8 mouse cellular contexts compared by ENCODE assay signal in genomic region chrX:48341141-48341540, GRCm38 (mm10). TPM values are rescaled to one million over a fixed set of nuclear protein-coding genes. Genes with fewer than 3 reads are reported as not detected.
DNase-seq lines count a peak whose midpoint lies in the region; ATAC-seq and TF ChIP-seq lines count a peak whose summit lies in the region.

Gene Bcorl1, plus strand, starts transcription at chrX:48341358.

- DNase-seq in left cerebral cortex, adult 2 months (ENCODE audit: extremely low spot score in 1 of 2, low spot score in 2 of 2) = peak in 1 of 2 experiments; percentile 9
- DNase-seq in left cerebral cortex, adult 9 months (ENCODE audit: low spot score in 2 of 2) = no peak
- peak; percentile 30 to 58 for DNase-seq in cerebellum, postnatal 10 days
- peak; percentile 23 to 36 for DNase-seq in gastrocnemius, postnatal 36 days
- DNase-seq in limb, embryonic 10.5 days (ENCODE audit: low spot score) = peak; percentile 63
- DNase-seq in midbrain, embryonic 10.5 days (ENCODE audit: low spot score) = peak; percentile 57

- H3K36me3 ChIP-seq in intestine, embryonic 15.5 days = no peaks in the 10 kb centered on the region
- H3K36me3 ChIP-seq in limb, embryonic 10.5 days = no peaks in the 10 kb centered on the region
- no peaks in the 10 kb centered on the region for H3K36me3 ChIP-seq in midbrain, embryonic 10.5 days
- no peaks in the 10 kb centered on the region for H3K36me3 ChIP-seq in testis, adult 2 months (ENCODE audit: control insufficient read depth, insufficient read depth, low read length)

- intact Hi-C loops in left cerebral cortex, adult 2 months (cut with DNase I) = loop anchor here (10.0 kb wide), 1 partner anchor 136 kb away; the partner anchor contains the start of gene Zdhhc9
- intact Hi-C loops in gastrocnemius, postnatal 36 days (cut with DNase I) = no loop called here

- H3K9ac ChIP-seq in intestine, embryonic 15.5 days = peak within 1 kb of the TSS; percentile 48

- no peak for TF ChIP-seq CTCF in left cerebral cortex, adult 2 months (IDR thresholded peaks at IDR 0.05)
- no peak for TF ChIP-seq CTCF in testis, adult 2 months (IDR thresholded peaks at IDR 0.05; ENCODE audit: control insufficient read depth, insufficient read depth, insufficient replicate concordance, low read depth, low read length)

- no peak within 1 kb of the TSS for H3K27ac ChIP-seq in left cerebral cortex, adult 2 months
- peak within 1 kb of the TSS; percentile 70 for H3K27ac ChIP-seq in intestine, embryonic 15.5 days
- peak within 1 kb of the TSS; percentile 85 for H3K27ac ChIP-seq in limb, embryonic 10.5 days
- H3K27ac ChIP-seq in midbrain, embryonic 10.5 days (replicated peaks) = peak within 1 kb of the TSS; percentile 82
- H3K27ac ChIP-seq in testis, adult 2 months (ENCODE audit: control insufficient read depth, insufficient read depth, low read depth, low read length) = no peak within 1 kb of the TSS

- no peak for TF ChIP-seq POLR2A in testis, adult 2 months (IDR thresholded peaks at IDR 0.05; ENCODE audit: control insufficient read depth, low read depth, low read length)

- H3K4me3 ChIP-seq in left cerebral cortex, adult 2 months = peak within 1 kb of the TSS; percentile 53
- peak within 1 kb of the TSS; percentile 52 for H3K4me3 ChIP-seq in intestine, embryonic 15.5 days (replicated peaks)
- H3K4me3 ChIP-seq in limb, embryonic 10.5 days = peak within 1 kb of the TSS; percentile 64
- H3K4me3 ChIP-seq in midbrain, embryonic 10.5 days = peak within 1 kb of the TSS; percentile 66
- peak within 1 kb of the TSS; percentile 90 for H3K4me3 ChIP-seq in testis, adult 2 months (ENCODE audit: control insufficient read depth, low read depth, low read length)

- WGBS in intestine, embryonic 15.5 days = 10% methylated on average over 14 of the region's 33 CpGs
- 12% methylated on average over 31 of the region's 33 CpGs for WGBS in limb, embryonic 10.5 days
- 13% methylated on average over 31 of the region's 33 CpGs for WGBS in midbrain, embryonic 10.5 days

- peak within 1 kb of the TSS; percentile 81 for H3K4me2 ChIP-seq in intestine, embryonic 15.5 days (replicated peaks)

- 0 out of 2 replicates have a peak, but pooled peaks cover 2% of the 10 kb centered on the region for H3K4me1 ChIP-seq in intestine, embryonic 15.5 days (replicated peaks)
- H3K4me1 ChIP-seq in limb, embryonic 10.5 days = peaks cover 10% of the 10 kb centered on the region; the same call in 1 of the 2 replicates
- H3K4me1 ChIP-seq in midbrain, embryonic 10.5 days = peaks cover 27% of the 10 kb centered on the region
- peaks cover 12% of the 10 kb centered on the region for H3K4me1 ChIP-seq in testis, adult 2 months (ENCODE audit: control insufficient read depth, insufficient read depth, low read length)

- ATAC-seq in intestine, embryonic 15.5 days = peak; percentile 39

- no peaks in the 10 kb centered on the region for H3K27me3 ChIP-seq in intestine, embryonic 15.5 days (replicated peaks)
- H3K27me3 ChIP-seq in limb, embryonic 10.5 days (ENCODE audit: low read depth, poor library complexity, severe bottlenecking) = peaks cover 72% of the 10 kb centered on the region
- peaks cover 36% of the 10 kb centered on the region for H3K27me3 ChIP-seq in midbrain, embryonic 10.5 days (ENCODE audit: low read depth, poor library complexity, severe bottlenecking)
- H3K27me3 ChIP-seq in testis, adult 2 months (ENCODE audit: control insufficient read depth, insufficient read depth, low read length) = no peaks in the 10 kb centered on the region

- H3K9me3 ChIP-seq in intestine, embryonic 15.5 days = no peaks in the 10 kb centered on the region
- no peaks in the 10 kb centered on the region for H3K9me3 ChIP-seq in limb, embryonic 10.5 days (replicated peaks)
- H3K9me3 ChIP-seq in midbrain, embryonic 10.5 days (replicated peaks) = peaks cover 8% of the 10 kb centered on the region; the same call in 1 of the 2 replicates

RNA-seq across cellular contexts. Expression of gene Bcorl1, which starts in this region (rescaled TPM):
- total RNA-seq in left cerebral cortex, adult 2 months (2021) = 10 to 100 TPM; 20.3 to 20.4 TPM
- total RNA-seq in gastrocnemius, postnatal 36 days (2021) = 1 to 10 TPM; 6.8 to 7.2 TPM
- polyA plus RNA-seq in intestine, embryonic 15.5 days (2015; fragmentation: Nextera tagmentation; extraction: Ambion mirVana) = 4.9 and 5.1 TPM in 2 replicates
- polyA plus RNA-seq in limb, embryonic 10.5 days (2016; fragmentation: Nextera tagmentation; extraction: Ambion mirVana) = 3.9 and 4.4 TPM in 2 replicates
- polyA plus RNA-seq in midbrain, embryonic 10.5 days (2016; fragmentation: Nextera tagmentation; extraction: Ambion mirVana) = 4.0 and 4.9 TPM in 2 replicates
- 4.2 and 4.6 TPM in 2 replicates for polyA plus RNA-seq in testis, adult 2 months (2012; rRNA removed)

Comparison
In these comparisons a context has a peak if more than half of its experiments do, and no peak if none do; other contexts are left out.
1. DNase-seq: peak in cerebellum, postnatal 10 days (2 of 2), gastrocnemius, postnatal 36 days (2 of 2), limb, embryonic 10.5 days (single experiment) and midbrain, embryonic 10.5 days (single experiment); none in left cerebral cortex, adult 9 months (0 of 2).
2. H3K27ac ChIP-seq: peak in intestine, embryonic 15.5 days (single experiment), limb, embryonic 10.5 days (single experiment) and midbrain, embryonic 10.5 days (single experiment); none in left cerebral cortex, adult 2 months (single experiment) and testis, adult 2 months (single experiment).
3. Peak in every context shown above with its lines, with median percentiles within 50 percentile points of each other: H3K4me3 ChIP-seq.